Mouse (Mus musculus): Measurements from ENCODE around the gene Masp1. TPM values are rescaled to one million over a fixed set of nuclear protein-coding genes. Genes with fewer than 3 reads are reported as not detected.

The Masp1 gene
- polyA plus RNA-seq, 1 experiment from 2014 or later: 21.7 TPM

- WGBS (ENCODE audit: insufficient replicate concordance): 57% methylated on average over 1 of the region's 1 CpGs
- Histone ChIP-seq H3K27me3 (no peaks in the 10 kb centered on the region), H3K4me3 (replicated peaks) (no peak overlapping the region), H3K27ac (replicated peaks) (no peak overlapping the region), H3K4me1 (replicated peaks) (no peaks in the 10 kb centered on the region), H3K9ac (no peak overlapping the region), H3K9me3 (replicated peaks) (no peaks in the 10 kb centered on the region), H3K36me3 (replicated peaks) (no peaks in the 10 kb centered on the region), H3K4me2 (no peak overlapping the region)
- no peak for ATAC-seq (ENCODE audit: insufficient read depth)
Measured at GRCm38 (mm10) chr16:23427701-23428100, 92.9 kb downstream of the Masp1 start.

GRCm38 (mm10) chr16:23423825-23424224, 96.8 kb downstream of the Masp1 start:
- H3K27ac ChIP-seq (replicated peaks): no peak overlapping the region
- H3K27me3 ChIP-seq: no peaks in the 10 kb centered on the region
- no peak overlapping the region for H3K4me3 ChIP-seq (replicated peaks)
- no peaks in the 10 kb centered on the region for H3K9me3 ChIP-seq (replicated peaks)
- H3K36me3 ChIP-seq (replicated peaks): no peaks in the 10 kb centered on the region
- H3K4me1 ChIP-seq (replicated peaks): no peaks in the 10 kb centered on the region
- H3K9ac ChIP-seq: no peak overlapping the region
- no peak overlapping the region for H3K4me2 ChIP-seq
- 56% methylated on average over 5 of the region's 5 CpGs for WGBS (ENCODE audit: insufficient replicate concordance)
- no peak for ATAC-seq (ENCODE audit: insufficient read depth)

- no peak for ATAC-seq (ENCODE audit: insufficient read depth)
- 55% methylated on average over 8 of the region's 8 CpGs for WGBS (ENCODE audit: insufficient replicate concordance)
- H3K4me1 ChIP-seq (replicated peaks): no peaks in the 10 kb centered on the region
- no peaks in the 10 kb centered on the region for H3K9me3 ChIP-seq (replicated peaks)
- no peak overlapping the region for H3K27ac ChIP-seq (replicated peaks)
- no peak overlapping the region for H3K4me2 ChIP-seq
- no peaks in the 10 kb centered on the region for H3K36me3 ChIP-seq (replicated peaks)
- no peak overlapping the region for H3K4me3 ChIP-seq (replicated peaks)
- no peaks in the 10 kb centered on the region for H3K27me3 ChIP-seq
- H3K9ac ChIP-seq: no peak overlapping the region
Measured at GRCm38 (mm10) chr16:23419565-23420085, 101.0 kb downstream of the Masp1 start.

- H3K4me1 ChIP-seq (replicated peaks): no peaks in the 10 kb centered on the region
- no peak overlapping the region for H3K27ac ChIP-seq (replicated peaks)
- no peak overlapping the region for H3K4me3 ChIP-seq (replicated peaks)
- no peak for ATAC-seq (ENCODE audit: insufficient read depth)
- no peaks in the 10 kb centered on the region for H3K9me3 ChIP-seq (replicated peaks)
- 67% methylated on average over 13 of the region's 13 CpGs for WGBS (ENCODE audit: insufficient replicate concordance)
- no peak overlapping the region for H3K4me2 ChIP-seq
- H3K9ac ChIP-seq: no peak overlapping the region
- no peaks in the 10 kb centered on the region for H3K27me3 ChIP-seq
- no peaks in the 10 kb centered on the region for H3K36me3 ChIP-seq (replicated peaks)
Measured at GRCm38 (mm10) chr16:23417456-23418240, 103.0 kb downstream of the Masp1 start.

- Histone ChIP-seq H3K4me3 (replicated peaks) (no peak overlapping the region), H3K27ac (replicated peaks) (no peak overlapping the region), H3K9ac (no peak overlapping the region), H3K27me3 (no peaks in the 10 kb centered on the region), H3K4me1 (replicated peaks) (no peaks in the 10 kb centered on the region), H3K36me3 (replicated peaks) (no peaks in the 10 kb centered on the region), H3K9me3 (replicated peaks) (no peaks in the 10 kb centered on the region), H3K4me2 (0 out of 2 replicates have a peak overlapping the region, but pooled peaks have one; percentile 9)
- WGBS (ENCODE audit: insufficient replicate concordance): 46% methylated on average over 9 of the region's 9 CpGs
- ATAC-seq (ENCODE audit: insufficient read depth): peak; percentile 34; the same call in 1 of the 2 replicates
Measured at GRCm38 (mm10) chr16:23416657-23417293, 103.8 kb downstream of the Masp1 start.

GRCm38 (mm10) chr16:23416261-23416656, 104.4 kb downstream of the Masp1 start:
- Histone ChIP-seq H3K4me3 (replicated peaks) (no peak overlapping the region), H3K27ac (replicated peaks) (no peak overlapping the region), H3K27me3 (no peaks in the 10 kb centered on the region), H3K36me3 (replicated peaks) (no peaks in the 10 kb centered on the region), H3K9ac (no peak overlapping the region), H3K4me1 (replicated peaks) (no peaks in the 10 kb centered on the region), H3K4me2 (0 out of 2 replicates have a peak overlapping the region, but pooled peaks have one; percentile 9), H3K9me3 (replicated peaks) (no peaks in the 10 kb centered on the region)
- 36% methylated on average over 10 of the region's 10 CpGs for WGBS (ENCODE audit: insufficient replicate concordance)
- no peak for ATAC-seq (ENCODE audit: insufficient read depth)

- Histone ChIP-seq H3K4me3 (replicated peaks) (no peak overlapping the region), H3K4me2 (no peak overlapping the region), H3K9me3 (replicated peaks) (no peaks in the 10 kb centered on the region), H3K36me3 (replicated peaks) (no peaks in the 10 kb centered on the region), H3K4me1 (replicated peaks) (no peaks in the 10 kb centered on the region), H3K9ac (no peak overlapping the region), H3K27ac (replicated peaks) (no peak overlapping the region), H3K27me3 (no peaks in the 10 kb centered on the region)
- ATAC-seq (ENCODE audit: insufficient read depth): no peak
- whole genome bisulfite sequencing (ENCODE audit: insufficient replicate concordance): 62% methylated on average over 6 of the region's 6 CpGs
Measured at GRCm38 (mm10) chr16:23412930-23413329, 107.7 kb downstream of the Masp1 start.

- H3K36me3 ChIP-seq (replicated peaks): no peaks in the 10 kb centered on the region
- ATAC-seq (ENCODE audit: insufficient read depth): no peak
Measured at GRCm38 (mm10) chr16:23403008-23403755, 117.4 kb downstream of the Masp1 start.

GRCm38 (mm10) chr16:23401959-23402358, 118.7 kb downstream of the Masp1 start:
- Histone ChIP-seq H3K27ac (replicated peaks) (no peak overlapping the region), H3K4me1 (replicated peaks) (0 out of 2 replicates have a peak, but pooled peaks cover 2% of the 10 kb centered on the region), H3K27me3 (no peaks in the 10 kb centered on the region), H3K36me3 (replicated peaks) (no peaks in the 10 kb centered on the region), H3K4me3 (replicated peaks) (no peak overlapping the region), H3K4me2 (no peak overlapping the region), H3K9ac (no peak overlapping the region), H3K9me3 (replicated peaks) (no peaks in the 10 kb centered on the region)
- no peak for ATAC-seq (ENCODE audit: insufficient read depth)
- 34% methylated on average over 3 of the region's 3 CpGs for WGBS (ENCODE audit: insufficient replicate concordance)

More at GRCm38 (mm10) chr16:23403008-23403755, 117.4 kb downstream of the Masp1 start:
- 0 out of 2 replicates have a peak, but pooled peaks cover 2% of the 10 kb centered on the region for H3K4me1 ChIP-seq (replicated peaks)
- H3K4me2 ChIP-seq: no peak overlapping the region
- no peak overlapping the region for H3K27ac ChIP-seq (replicated peaks)
- no peak overlapping the region for H3K4me3 ChIP-seq (replicated peaks)
- no peaks in the 10 kb centered on the region for H3K27me3 ChIP-seq
- no peak overlapping the region for H3K9ac ChIP-seq
- H3K9me3 ChIP-seq (replicated peaks): no peaks in the 10 kb centered on the region
- 40% methylated on average over 8 of the region's 8 CpGs for WGBS (ENCODE audit: insufficient replicate concordance)

GRCm38 (mm10) chr16:23401463-23401862, 119.2 kb downstream of the Masp1 start:
- no peak overlapping the region for H3K4me2 ChIP-seq
- H3K27ac ChIP-seq (replicated peaks): no peak overlapping the region
- no peak overlapping the region for H3K9ac ChIP-seq
- H3K9me3 ChIP-seq (replicated peaks): no peaks in the 10 kb centered on the region
- H3K27me3 ChIP-seq: no peaks in the 10 kb centered on the region
- no peak for ATAC-seq (ENCODE audit: insufficient read depth)
- no peaks in the 10 kb centered on the region for H3K36me3 ChIP-seq (replicated peaks)
- 13% methylated on average over 4 of the region's 4 CpGs for WGBS (ENCODE audit: insufficient replicate concordance)
- no peak overlapping the region for H3K4me3 ChIP-seq (replicated peaks)
- 0 out of 2 replicates have a peak, but pooled peaks cover 2% of the 10 kb centered on the region for H3K4me1 ChIP-seq (replicated peaks)

Data from liver, embryonic 15.5 days (tissue).